Mouse (Mus musculus) heart, adult 11 months (tissue): ENCODE data around the gene Sprr2a2.
"Not testable (repeated sequence)": the region's sequence is repeated elsewhere in the genome, so short reads cannot be mapped to it uniquely, and the experiment has no call there.

ENCODE experiments used
- DNase-seq: peaks from one replicate; pipeline ENCODE4 v3.0.0; 2022

Sprr2a2 gene

GRCm38 (mm10) chr3:92215569-92215968 lies at the start of gene Sprr2a2, which contains the start of gene Sprr2a1:
Gene Sprr2a2 (plus strand): TSS chr3:92215920.
Gene Sprr2a1 (plus strand): TSS chr3:92215799.
- DNase-seq: not testable (repeated sequence)

GRCm38 (mm10) chr3:92169847-92170246 lies 45.9 kb upstream of the Sprr2a2 start:
- DNase-seq: no peak

GRCm38 (mm10) chr3:92176880-92177279 lies 38.8 kb upstream of the Sprr2a2 start:
- DNase-seq: no peak

- DNase-seq: peak; percentile 78
Observed at GRCm38 (mm10) chr3:92195512-92196200, 20.1 kb upstream of the Sprr2a2 start.

GRCm38 (mm10) chr3:92211133-92211925 lies 4.4 kb upstream of the Sprr2a2 start:
- DNase-seq: not testable (repeated sequence)

- not testable (repeated sequence) for DNase-seq
Observed at GRCm38 (mm10) chr3:92212059-92212458, 3.7 kb upstream of the Sprr2a2 start.

- not testable (repeated sequence) for DNase-seq
Observed at GRCm38 (mm10) chr3:92213651-92214050, 2.1 kb upstream of the Sprr2a2 start.

- DNase-seq: not testable (repeated sequence)
Observed at GRCm38 (mm10) chr3:92219031-92219430, 3.3 kb downstream of the Sprr2a2 start.

GRCm38 (mm10) chr3:92223708-92224107 lies 8.0 kb downstream of the Sprr2a2 start:
- not testable (repeated sequence) for DNase-seq

- peak; percentile 86 for DNase-seq
Observed at GRCm38 (mm10) chr3:92227410-92227809, 11.7 kb downstream of the Sprr2a2 start.

- DNase-seq: not testable (repeated sequence)
Observed at GRCm38 (mm10) chr3:92236463-92237189, 20.9 kb downstream of the Sprr2a2 start.

GRCm38 (mm10) chr3:92238736-92239135 lies 23.0 kb downstream of the Sprr2a2 start:
- DNase-seq: not testable (repeated sequence)

GRCm38 (mm10) chr3:92239197-92239596 lies 23.5 kb downstream of the Sprr2a2 start:
- not testable (repeated sequence) for DNase-seq

- DNase-seq: not testable (repeated sequence)
Observed at GRCm38 (mm10) chr3:92244833-92245232, 29.1 kb downstream of the Sprr2a2 start.

- DNase-seq: not testable (repeated sequence)
Observed at GRCm38 (mm10) chr3:92246245-92246644, 30.5 kb downstream of the Sprr2a2 start.

GRCm38 (mm10) chr3:92248494-92248893 lies 32.8 kb downstream of the Sprr2a2 start:
- DNase-seq: not testable (repeated sequence)

GRCm38 (mm10) chr3:92250450-92250849 lies 34.7 kb downstream of the Sprr2a2 start:
- peak; percentile 21 for DNase-seq

- not testable (repeated sequence) for DNase-seq
Observed at GRCm38 (mm10) chr3:92253860-92254259, 38.1 kb downstream of the Sprr2a2 start.

GRCm38 (mm10) chr3:92258526-92258925 lies 42.8 kb downstream of the Sprr2a2 start:
- DNase-seq: not testable (repeated sequence)

GRCm38 (mm10) chr3:92263462-92263861 lies 47.7 kb downstream of the Sprr2a2 start:
- DNase-seq: not testable (repeated sequence)

- DNase-seq: not testable (repeated sequence)
Observed at GRCm38 (mm10) chr3:92271414-92271985, 55.8 kb downstream of the Sprr2a2 start.

GRCm38 (mm10) chr3:92273504-92273903 lies 57.8 kb downstream of the Sprr2a2 start:
- DNase-seq: not testable (repeated sequence)

GRCm38 (mm10) chr3:92274018-92274417 lies 58.3 kb downstream of the Sprr2a2 start:
- DNase-seq: not testable (repeated sequence)
